Mouse (Mus musculus) G1E (cell line): Measurements from ENCODE around the gene Tet2.

Experiments
- CTCF ChIP-seq: IDR thresholded peaks from 2 replicates; pipeline ENCODE4 v1.5.1; 2012; ENCODE audit warnings: low read depth, low read length, inconsistent platforms, mixed read lengths
- GATA2 ChIP-seq: IDR thresholded peaks from 2 replicates; pipeline ENCODE4 v1.6.1; 2012; ENCODE audit warnings: low read depth, low read length, inconsistent platforms, borderline replicate concordance
- TAL1 ChIP-seq: conservative IDR thresholded peaks from 2 replicates; pipeline ENCODE4 v1.6.1; 2012; ENCODE audit warnings: low read depth, low read length, inconsistent platforms, mixed read lengths

- no peak for TF ChIP-seq CTCF
- TF ChIP-seq TAL1 = no peak
- no peak for TF ChIP-seq GATA2
Measured at GRCm38 (mm10) chr3:133590506-133591152, 45.7 kb upstream of the Tet2 start.
